Mouse (Mus musculus) midbrain, embryonic 11.5 days (tissue): ENCODE results near the gene Pnn. TPM values are rescaled to one million over a fixed set of nuclear protein-coding genes. Genes with fewer than 3 reads are reported as not detected.
A peak's percentile ranks its signal among the peaks of the same experiment; 100 is the strongest.

Experiments used
- ATAC-seq: fragments of 200-750 bp; cut with Nextera tagmentation; 2 replicates; pipeline ENCODE4 v1.8.0; 2017; ENCODE audit warnings: moderate TSS enrichment, moderate library complexity; ENCODE audit not compliant: low FRiP score
- DNase-seq: peaks from one replicate; pipeline ENCODE4 v3.0.0; 2015; ENCODE audit warnings: low spot score; ENCODE audit errors: missing footprints
- H3K27ac ChIP-seq: fragments of 300-500 bp; sonication (generic); 2 replicates; pipeline ENCODE4 v1.5.1; 2014; ENCODE audit warnings: low read depth, low read length
- H3K27me3 ChIP-seq: fragments of 300-500 bp; sonication (generic); 2 replicates; pipeline ENCODE4 v1.6.1; 2014; ENCODE audit warnings: mild to moderate bottlenecking, low read length, moderate library complexity, mixed read lengths; ENCODE audit not compliant: control insufficient read depth, insufficient read depth
- H3K36me3 ChIP-seq: fragments of 300-500 bp; sonication (generic); 2 replicates; pipeline ENCODE4 v1.6.1; 2014; ENCODE audit warnings: mild to moderate bottlenecking, low read length, moderate library complexity, mixed read lengths; ENCODE audit not compliant: control insufficient read depth, insufficient read depth
- H3K4me1 ChIP-seq: fragments of 300-500 bp; sonication (generic); 2 replicates; pipeline ENCODE4 v1.6.1; 2014; ENCODE audit warnings: low read length; ENCODE audit not compliant: control insufficient read depth, insufficient read depth
- H3K4me2 ChIP-seq: fragments of 300-500 bp; sonication (generic); 2 replicates; pipeline ENCODE4 v1.6.1; 2014; ENCODE audit warnings: mild to moderate bottlenecking, moderate library complexity
- H3K4me3 ChIP-seq: fragments of 300-500 bp; sonication (generic); 2 replicates; pipeline ENCODE4 v1.5.1; 2014; ENCODE audit warnings: low read depth, low read length
- H3K9ac ChIP-seq: fragments of 300-500 bp; sonication (generic); 2 replicates; pipeline ENCODE4 v1.6.1; 2014; ENCODE audit warnings: low read length
- H3K9me3 ChIP-seq: fragments of 300-500 bp; sonication (generic); 2 replicates; pipeline ENCODE4 v1.6.1; 2016; ENCODE audit warnings: low read length; ENCODE audit not compliant: control insufficient read depth
- WGBS: fragments of 180-500 bp; shearing (Covaris S2); extraction: QIAGEN DNeasy Blood & Tissue Kit; methylation state at CpG from one replicate; pipeline ENCODE4 v1.1.7; 2014; 5-methylcytosine and 5-hydroxymethylcytosine counted together
- polyA plus RNA-seq: library from polyadenylated mRNA; unstranded; fragments of >200 nt; fragmentation: Nextera tagmentation; extraction: Ambion mirVana; gene quantifications from 2 replicates; pipeline ENCODE4 v1.2.1, GENCODE M21; 2014

Gene Pnn
- 97.3 and 119 TPM in 2 replicates for polyA plus RNA-seq

DNA sequence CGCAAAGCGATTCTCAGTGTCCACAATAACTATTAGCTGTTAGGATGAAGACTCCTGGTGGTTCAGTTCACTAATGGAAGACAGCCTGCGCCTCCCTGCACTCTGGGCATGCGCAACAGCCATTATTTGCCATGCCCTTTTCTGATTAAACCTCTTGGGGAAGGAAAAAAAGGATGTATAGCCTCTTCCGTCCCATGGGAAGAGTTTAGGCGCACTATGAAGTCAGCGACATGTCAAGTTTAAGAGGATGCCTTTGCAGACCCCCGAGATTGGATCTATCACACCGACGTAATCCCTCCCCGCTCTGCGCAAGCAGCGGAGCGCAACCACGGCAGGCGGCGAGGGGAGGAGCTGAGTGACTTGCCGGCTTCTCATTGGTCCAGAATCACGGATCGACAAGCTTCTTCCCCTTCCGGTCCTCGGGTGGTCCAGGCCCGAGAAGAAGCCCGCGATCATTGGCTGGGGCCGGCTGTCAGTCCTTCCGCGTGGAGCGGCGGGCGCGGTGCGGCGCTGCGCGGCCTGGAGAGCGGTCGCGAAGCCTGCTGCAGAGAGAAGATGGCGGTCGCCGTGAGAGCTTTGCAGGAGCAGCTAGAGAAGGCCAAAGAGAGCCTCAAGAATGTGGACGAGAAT is at the start of gene Pnn:
Pnn (plus strand) TSS at position 437 of the 630 bp plus-strand sequence.
- Histone ChIP-seq H3K36me3 (peaks cover 11% of the 10 kb centered on the region; the same call in 1 of the 2 replicates), H3K9ac (peak within 1 kb of the TSS; percentile 99), H3K9me3 (no peaks in the 10 kb centered on the region), H3K27me3 (no peaks in the 10 kb centered on the region), H3K27ac (peak within 1 kb of the TSS; percentile 74), H3K4me1 (0 out of 2 replicates have a peak, but pooled peaks cover 5% of the 10 kb centered on the region), H3K4me2 (peak within 1 kb of the TSS; percentile 84), H3K4me3 (peak within 1 kb of the TSS; percentile 99)
- DNase-seq, result peak; percentile 98
- peak; percentile 99 for ATAC-seq
- WGBS, result under 1% methylated on average over 43 of the region's 43 CpGs

DNA sequence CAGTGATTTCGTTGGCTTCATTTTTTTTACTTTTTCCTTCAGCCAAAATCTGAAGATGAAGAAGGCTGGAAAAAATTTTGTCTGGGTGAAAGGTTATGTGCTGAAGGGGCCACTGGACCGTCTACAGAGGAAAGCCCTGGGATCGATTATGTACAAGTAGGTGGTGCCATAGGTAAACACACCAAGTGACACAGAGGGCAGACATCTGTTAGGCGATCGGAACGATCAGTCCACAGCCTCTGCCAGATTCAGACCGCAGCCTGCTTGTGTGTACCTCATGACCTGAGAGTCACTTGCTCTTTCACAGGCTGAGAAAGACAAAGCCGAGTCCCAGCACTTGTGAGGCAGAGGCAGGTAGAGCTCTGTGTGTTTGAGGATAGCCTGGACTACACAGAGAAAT is 48.7 kb upstream of the Pnn start:
- Histone ChIP-seq H3K4me2 (no peak overlapping the region), H3K27ac (no peak overlapping the region), H3K9me3 (no peaks in the 10 kb centered on the region), H3K4me3 (no peak overlapping the region), H3K9ac (no peak overlapping the region), H3K4me1 (no peaks in the 10 kb centered on the region), H3K27me3 (no peaks in the 10 kb centered on the region), H3K36me3 (peaks cover 8% of the 10 kb centered on the region)
- no peak for ATAC-seq
- 93% methylated on average over 8 of the region's 8 CpGs for WGBS
- DNase-seq, result no peak

DNA sequence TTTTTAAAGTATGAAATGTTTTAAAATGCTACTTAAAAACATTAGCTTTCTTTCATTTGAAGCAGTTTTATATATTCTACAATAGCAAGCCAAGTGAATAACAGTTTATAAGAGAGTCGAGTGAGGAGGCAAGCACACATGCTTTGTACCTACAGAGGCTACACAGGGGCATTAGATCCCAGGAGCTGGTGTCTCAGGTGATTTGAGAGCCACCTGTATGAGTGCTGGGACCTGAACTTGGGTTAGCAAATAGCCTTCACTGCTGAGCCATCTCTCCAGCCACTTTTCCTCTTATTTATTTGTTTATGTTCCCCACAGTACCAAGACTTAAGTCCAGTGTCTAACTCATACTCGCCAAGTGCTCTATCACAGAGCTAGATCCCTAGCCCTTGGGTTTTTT is 46.8 kb upstream of the Pnn start:
- H3K4me2 ChIP-seq, result no peak overlapping the region
- H3K9me3 ChIP-seq, result no peaks in the 10 kb centered on the region
- H3K27me3 ChIP-seq, result no peaks in the 10 kb centered on the region
- peaks cover 8% of the 10 kb centered on the region for H3K36me3 ChIP-seq
- no peak overlapping the region for H3K27ac ChIP-seq
- no peak overlapping the region for H3K9ac ChIP-seq
- DNase-seq (peak; percentile 79), ATAC-seq (no peak)
- H3K4me1 ChIP-seq, result no peaks in the 10 kb centered on the region
- H3K4me3 ChIP-seq, result no peak overlapping the region
- 82% methylated on average over 2 of the region's 2 CpGs for WGBS

DNA sequence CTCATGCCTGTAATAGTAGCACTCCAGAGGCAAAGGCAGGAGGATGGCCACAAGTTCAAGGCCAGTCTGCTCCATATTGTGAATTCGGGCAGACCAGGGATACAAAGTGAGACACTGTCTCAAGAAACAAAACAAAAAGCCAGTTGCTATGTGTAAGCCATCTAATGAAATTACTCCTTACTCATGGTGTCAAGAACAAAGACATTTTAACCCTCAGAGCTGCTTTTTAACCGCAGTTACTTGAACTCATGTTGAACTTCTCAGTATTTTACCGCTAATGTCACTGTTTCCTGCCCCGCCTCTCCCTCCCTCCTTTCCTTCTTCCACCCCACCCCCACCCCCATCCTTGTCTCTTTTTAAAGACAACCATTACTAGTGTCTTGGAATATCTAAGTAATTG is 45.4 kb upstream of the Pnn start:
- Histone ChIP-seq H3K9me3 (no peaks in the 10 kb centered on the region), H3K4me1 (no peaks in the 10 kb centered on the region), H3K36me3 (peaks cover 8% of the 10 kb centered on the region), H3K4me3 (no peak overlapping the region), H3K27ac (no peak overlapping the region), H3K4me2 (no peak overlapping the region), H3K9ac (no peak overlapping the region), H3K27me3 (no peaks in the 10 kb centered on the region)
- DNase-seq (peak; percentile 41), ATAC-seq (no peak)
- 90% methylated on average over 4 of the region's 4 CpGs for WGBS

DNA sequence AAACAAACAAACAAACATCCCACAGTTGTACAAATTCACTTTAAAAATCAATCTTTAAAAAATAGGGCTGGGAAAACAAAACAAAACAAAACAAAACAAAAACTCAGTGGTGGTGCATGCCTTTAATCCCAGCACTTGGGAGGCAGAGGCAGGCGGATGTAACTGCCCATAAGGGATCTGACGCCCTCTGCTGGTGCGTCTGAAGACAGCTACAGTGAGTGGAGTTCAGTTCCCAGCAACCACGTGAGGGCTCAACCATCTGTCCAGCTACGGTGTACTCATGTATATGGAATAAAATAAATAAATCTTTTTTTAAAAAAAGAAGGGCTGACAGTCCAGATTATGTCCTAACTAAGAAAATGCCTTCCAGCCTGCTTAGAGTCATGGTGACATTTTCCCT is 34.6 kb upstream of the Pnn start:
- Histone ChIP-seq H3K27me3 (no peaks in the 10 kb centered on the region), H3K4me1 (no peaks in the 10 kb centered on the region), H3K4me3 (no peak overlapping the region), H3K27ac (no peak overlapping the region), H3K9ac (no peak overlapping the region), H3K9me3 (no peaks in the 10 kb centered on the region), H3K36me3 (no peaks in the 10 kb centered on the region), H3K4me2 (no peak overlapping the region)
- ATAC-seq (no peak), DNase-seq (peak; percentile 23)
- WGBS, result 68% methylated on average over 5 of the region's 5 CpGs

DNA sequence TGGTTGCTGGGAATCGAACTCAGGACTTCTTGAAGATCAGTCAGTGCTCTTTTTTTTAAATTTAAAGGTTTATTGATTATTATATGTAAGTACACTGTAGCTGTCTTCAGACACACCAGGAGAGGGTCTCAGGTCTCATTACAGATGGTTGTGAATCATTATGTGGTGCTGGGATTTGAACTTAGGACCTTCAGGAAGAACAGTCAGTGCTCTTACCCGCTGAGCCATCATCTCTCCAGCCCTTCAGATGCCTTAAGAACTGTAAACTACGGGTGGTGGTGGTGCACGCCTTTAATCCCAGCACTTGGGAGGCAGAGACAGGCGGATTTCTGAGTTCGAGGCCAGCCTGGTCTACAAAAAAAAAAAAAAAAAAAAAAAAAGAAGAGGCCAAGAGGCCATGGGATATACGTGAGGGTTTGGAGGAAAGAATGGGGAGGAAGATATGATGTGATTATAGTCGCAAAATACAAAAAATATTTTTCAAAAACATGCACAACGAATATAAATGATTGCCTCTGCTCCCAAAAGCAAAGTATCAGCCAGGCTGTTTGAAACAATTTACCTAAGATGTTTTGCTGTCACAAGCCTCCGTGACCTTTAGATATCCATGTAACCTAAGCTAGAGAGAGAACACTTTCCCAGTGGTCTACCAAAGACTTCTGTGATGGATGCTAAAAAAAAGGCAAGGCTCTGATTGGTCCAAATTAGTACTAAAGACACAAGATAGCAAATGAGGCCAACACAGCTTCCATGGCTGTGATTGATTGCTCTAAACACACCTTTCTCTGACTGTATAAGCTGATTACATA is 27.3 kb upstream of the Pnn start:
- Histone ChIP-seq H3K27ac (no peak overlapping the region), H3K9ac (no peak overlapping the region), H3K9me3 (no peaks in the 10 kb centered on the region), H3K4me2 (peak overlapping the region; percentile 35; the same call in 1 of the 2 replicates), H3K36me3 (no peaks in the 10 kb centered on the region), H3K27me3 (no peaks in the 10 kb centered on the region), H3K4me1 (no peaks in the 10 kb centered on the region), H3K4me3 (no peak overlapping the region)
- DNase-seq (peak; percentile 80), ATAC-seq (peak; percentile 14; the same call in 1 of the 2 replicates)
- 67% methylated on average over 10 of the region's 10 CpGs for WGBS

DNA sequence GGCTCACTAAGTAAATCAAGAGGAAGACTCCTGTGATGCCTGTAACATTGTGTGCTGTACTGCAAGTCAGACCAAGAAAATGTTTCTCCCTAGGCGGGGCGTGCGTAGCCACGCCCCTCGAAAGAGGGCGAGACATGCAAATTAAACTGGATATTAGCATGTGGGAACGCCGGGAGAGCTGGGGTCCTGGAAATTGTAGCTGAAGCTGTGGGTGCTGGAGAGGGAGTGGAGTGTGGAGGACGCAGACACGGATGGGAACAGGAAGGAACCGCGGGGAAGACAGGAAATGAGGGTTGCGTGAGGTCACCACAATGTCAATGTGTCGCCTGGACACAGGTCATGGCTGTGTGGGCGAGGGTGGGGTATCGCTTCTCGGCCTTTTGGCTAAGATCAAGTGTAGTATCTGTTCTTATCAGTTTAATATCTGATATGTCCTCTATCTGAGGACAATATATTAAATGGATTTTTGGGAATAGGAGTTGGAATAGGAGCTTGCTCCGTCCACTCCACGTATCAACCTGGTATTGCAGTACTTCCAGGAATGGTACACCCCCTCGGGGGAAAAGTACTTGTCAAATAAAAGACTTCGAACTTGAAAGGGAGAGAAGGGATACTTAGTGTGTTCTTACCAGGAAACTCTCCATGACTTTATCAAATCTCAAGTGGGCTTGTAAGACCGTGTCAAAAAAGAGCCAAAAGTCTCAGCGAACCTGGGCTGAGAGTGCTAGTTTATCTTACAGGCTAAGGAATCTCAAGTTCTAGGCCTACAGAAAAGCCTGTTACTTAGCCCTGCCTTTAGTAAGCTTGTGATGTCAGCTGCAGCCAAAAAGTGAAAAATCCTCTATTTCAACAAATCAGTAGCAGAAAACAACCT is 26.5 kb upstream of the Pnn start:
- peak; percentile 91 for ATAC-seq
- H3K9me3 ChIP-seq, result no peaks in the 10 kb centered on the region
- peak overlapping the region; percentile 42; the same call in 1 of the 2 replicates for H3K9ac ChIP-seq
- no peaks in the 10 kb centered on the region for H3K36me3 ChIP-seq
- DNase-seq, result peak; percentile 98
- peak overlapping the region; percentile 35 for H3K4me2 ChIP-seq
- no peaks in the 10 kb centered on the region for H3K27me3 ChIP-seq
- H3K4me1 ChIP-seq, result no peaks in the 10 kb centered on the region
- 0 out of 2 replicates have a peak overlapping the region, but pooled peaks have one; percentile 3 for H3K4me3 ChIP-seq
- WGBS, result 3% methylated on average over 23 of the region's 23 CpGs
- H3K27ac ChIP-seq, result peak overlapping the region; percentile 60; the same call in 1 of the 2 replicates

DNA sequence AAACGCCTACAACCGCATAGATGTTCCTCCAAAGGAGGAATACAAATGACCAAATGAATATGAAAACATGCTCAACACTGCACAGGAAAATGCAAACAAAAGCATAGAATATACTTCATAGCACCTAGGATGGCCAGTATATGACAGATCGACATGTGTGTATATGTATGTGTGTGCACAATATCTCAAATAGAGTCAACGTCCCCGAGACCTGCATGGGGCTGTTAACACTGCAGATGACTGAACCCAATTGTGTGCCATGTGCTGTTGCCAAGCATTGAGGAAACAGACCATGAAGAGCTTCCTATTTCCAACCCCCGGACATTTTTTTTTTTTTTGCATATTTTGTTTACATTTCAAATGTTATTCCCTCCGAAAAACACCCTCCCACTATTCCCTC is 25.8 kb upstream of the Pnn start:
- ATAC-seq, result 0 out of 2 replicates have a peak, but pooled peaks have one; percentile 37
- no peak overlapping the region for H3K4me2 ChIP-seq
- H3K27ac ChIP-seq, result no peak overlapping the region
- no peak overlapping the region for H3K4me3 ChIP-seq
- H3K9ac ChIP-seq, result no peak overlapping the region
- H3K27me3 ChIP-seq, result no peaks in the 10 kb centered on the region
- no peaks in the 10 kb centered on the region for H3K9me3 ChIP-seq
- peak; percentile 84 for DNase-seq
- WGBS, result 33% methylated on average over 7 of the region's 7 CpGs
- H3K36me3 ChIP-seq, result no peaks in the 10 kb centered on the region
- H3K4me1 ChIP-seq, result no peaks in the 10 kb centered on the region
